Mouse (Mus musculus) kidney, postnatal 0 days (tissue): Measurements from ENCODE around the gene Tmem170. TPM values are rescaled to one million over a fixed set of nuclear protein-coding genes. Genes with fewer than 3 reads are reported as not detected.

Source experiments
- ATAC-seq: fragments of 200-750 bp; cut with Nextera tagmentation; replicated peaks from 2 replicates; pipeline ENCODE4 v1.8.0; 2017; ENCODE audit warnings: low read depth, moderate number of reproducible peaks, moderate TSS enrichment, moderate library complexity; ENCODE audit not compliant: low FRiP score
- DNase-seq: peaks from one replicate; pipeline ENCODE4 v3.0.0-alpha.2; 2016; ENCODE audit warnings: low spot score
- H3K27ac ChIP-seq: fragments of 300-500 bp; sonication (generic); 2 replicates; pipeline ENCODE4 v1.5.1; 2014; ENCODE audit warnings: mild to moderate bottlenecking
- H3K27me3 ChIP-seq: fragments of 300-500 bp; sonication (generic); 2 replicates; pipeline ENCODE4 v1.6.1; 2014; ENCODE audit warnings: low read length, mixed read lengths; ENCODE audit not compliant: insufficient read depth
- H3K36me3 ChIP-seq: fragments of 300-500 bp; sonication (generic); 2 replicates; pipeline ENCODE4 v1.6.1; 2014; ENCODE audit warnings: low read length, mixed read lengths; ENCODE audit not compliant: insufficient read depth
- H3K4me1 ChIP-seq: fragments of 300-500 bp; sonication (generic); replicated peaks from 2 replicates; pipeline ENCODE4 v1.6.1; 2014; ENCODE audit warnings: antibody characterized with exemption, low read length, mixed read lengths; ENCODE audit not compliant: insufficient read depth
- H3K4me2 ChIP-seq: fragments of 300-500 bp; sonication (generic); 2 replicates; pipeline ENCODE4 v1.6.1; 2014; ENCODE audit warnings: mild to moderate bottlenecking, low read length, moderate library complexity, mixed read lengths
- H3K4me3 ChIP-seq: fragments of 300-500 bp; sonication (generic); replicated peaks from 2 replicates; pipeline ENCODE4 v1.5.1; 2014; ENCODE audit warnings: low read depth, low read length
- H3K9ac ChIP-seq: fragments of 300-500 bp; sonication (generic); 2 replicates; pipeline ENCODE4 v1.6.1; 2014; ENCODE audit warnings: low read depth, low read length
- H3K9me3 ChIP-seq: fragments of 300-500 bp; sonication (generic); replicated peaks from 2 replicates; pipeline ENCODE4 v1.6.1; 2016; ENCODE audit warnings: low read length, inconsistent platforms, mixed read lengths
- CTCF ChIP-seq: IDR thresholded peaks from 2 replicates; pipeline ENCODE4 v1.5.1; 2016; ENCODE audit warnings: antibody characterized with exemption, low read depth, mild to moderate bottlenecking, moderate library complexity
- WGBS: fragments of 180-500 bp; shearing (Covaris S2); extraction: QIAGEN DNeasy Blood & Tissue Kit; methylation state at CpG from one replicate; pipeline ENCODE4 v1.1.7; 2014; 5-methylcytosine and 5-hydroxymethylcytosine counted together
- polyA plus RNA-seq: library from polyadenylated mRNA; unstranded; fragments of >200 nt; fragmentation: Nextera tagmentation; extraction: Ambion mirVana; gene quantifications from 2 replicates; pipeline ENCODE4 v1.2.1, GENCODE M21; 2015

Gene Tmem170
- polyA plus RNA-seq, result 15.1 and 15.8 TPM in 2 replicates

- peak; percentile 98 for ATAC-seq
- peak; percentile 99 for DNase-seq
- H3K36me3 ChIP-seq, result no peaks in the 10 kb centered on the region
- H3K9me3 ChIP-seq, result no peaks in the 10 kb centered on the region
- peak within 1 kb of the TSS; percentile 82 for H3K4me3 ChIP-seq
- peak within 1 kb of the TSS; percentile 75 for H3K9ac ChIP-seq
- H3K4me2 ChIP-seq, result peak within 1 kb of the TSS; percentile 84
- 0 out of 2 replicates have a peak, but pooled peaks cover 3% of the 10 kb centered on the region for H3K4me1 ChIP-seq
- WGBS, result under 1% methylated on average over 41 of the region's 53 CpGs
- peak; percentile 98 for TF ChIP-seq CTCF
- H3K27ac ChIP-seq, result peak within 1 kb of the TSS; percentile 85
- H3K27me3 ChIP-seq, result no peaks in the 10 kb centered on the region
These were observed at the start of gene Tmem170 for GRCm38 (mm10) chr8:111876355-111876948. Gene Tmem170 (minus strand): TSS chr8:111876750.

DNA sequence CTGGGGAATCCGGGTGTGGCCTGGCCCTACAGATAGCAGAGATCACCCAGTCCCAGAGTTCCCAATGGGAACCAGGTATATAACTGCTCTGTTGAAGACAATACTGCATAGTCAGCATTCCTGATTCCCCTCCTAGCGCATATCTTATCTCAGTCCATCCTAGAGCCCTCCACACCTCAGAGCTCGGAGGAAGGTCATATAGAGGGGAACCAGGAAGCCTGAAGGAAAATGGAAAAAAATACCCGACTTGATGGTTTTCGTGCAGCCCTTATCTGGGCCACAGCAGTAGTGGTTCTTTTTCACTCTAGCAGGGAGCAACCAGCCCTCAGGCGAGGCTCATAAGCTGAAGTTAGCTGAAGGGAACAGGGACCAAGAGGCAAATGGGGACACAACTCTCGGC lies 48.4 kb upstream of the Tmem170 start:
- Histone ChIP-seq H3K4me3 (no peak overlapping the region), H3K4me2 (no peak overlapping the region), H3K27me3 (no peaks in the 10 kb centered on the region), H3K27ac (no peak overlapping the region), H3K9ac (no peak overlapping the region), H3K4me1 (no peaks in the 10 kb centered on the region), H3K9me3 (no peaks in the 10 kb centered on the region), H3K36me3 (no peaks in the 10 kb centered on the region)
- DNase-seq, result no peak
- WGBS, result 71% methylated on average over 7 of the region's 7 CpGs
- no peak for ATAC-seq
- TF ChIP-seq CTCF, result no peak

- H3K9ac ChIP-seq, result no peak overlapping the region
- no peak overlapping the region for H3K4me2 ChIP-seq
- 0 out of 2 replicates have a peak, but pooled peaks have one; percentile 43 for ATAC-seq
- no peaks in the 10 kb centered on the region for H3K4me1 ChIP-seq
- DNase-seq, result peak; percentile 78
- H3K36me3 ChIP-seq, result no peaks in the 10 kb centered on the region
- no peaks in the 10 kb centered on the region for H3K27me3 ChIP-seq
- H3K9me3 ChIP-seq, result no peaks in the 10 kb centered on the region
- H3K4me3 ChIP-seq, result no peak overlapping the region
- WGBS, result 23% methylated on average over 10 of the region's 10 CpGs
- peak; percentile 72 for TF ChIP-seq CTCF
- no peak overlapping the region for H3K27ac ChIP-seq
These were observed 46.8 kb upstream of the Tmem170 start for GRCm38 (mm10) chr8:111923383-111923804.

- Histone ChIP-seq H3K27ac (no peak overlapping the region), H3K36me3 (0 out of 2 replicates have a peak, but pooled peaks cover 3% of the 10 kb centered on the region), H3K4me2 (no peak overlapping the region), H3K9me3 (no peaks in the 10 kb centered on the region), H3K4me1 (no peaks in the 10 kb centered on the region), H3K4me3 (no peak overlapping the region), H3K27me3 (no peaks in the 10 kb centered on the region), H3K9ac (no peak overlapping the region)
- TF ChIP-seq CTCF, result no peak
- 76% methylated on average over 4 of the region's 4 CpGs for WGBS
- DNase-seq, result no peak
- no peak for ATAC-seq
These were observed 44.4 kb upstream of the Tmem170 start for GRCm38 (mm10) chr8:111920971-111921370.

DNA sequence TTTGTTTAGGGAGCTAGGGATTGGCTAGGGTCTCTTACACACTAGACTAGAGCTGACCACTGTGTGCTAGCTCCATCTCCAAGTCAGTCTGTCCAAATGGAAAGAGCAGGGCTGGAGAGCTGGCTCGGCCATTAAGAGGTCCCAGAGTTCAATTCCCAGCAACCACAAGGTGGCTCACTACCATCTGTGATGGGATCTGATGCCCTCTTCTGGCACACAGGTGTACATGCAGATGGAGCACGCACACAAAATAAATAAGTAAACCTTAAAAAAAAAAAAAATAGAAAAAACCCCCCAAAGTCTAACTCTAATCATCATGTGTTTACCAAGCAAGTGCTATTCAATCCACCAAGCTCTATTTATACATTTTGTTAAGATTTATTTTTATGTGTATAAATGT lies 43.1 kb upstream of the Tmem170 start:
- 94% methylated on average over 2 of the region's 2 CpGs for WGBS

DNA sequence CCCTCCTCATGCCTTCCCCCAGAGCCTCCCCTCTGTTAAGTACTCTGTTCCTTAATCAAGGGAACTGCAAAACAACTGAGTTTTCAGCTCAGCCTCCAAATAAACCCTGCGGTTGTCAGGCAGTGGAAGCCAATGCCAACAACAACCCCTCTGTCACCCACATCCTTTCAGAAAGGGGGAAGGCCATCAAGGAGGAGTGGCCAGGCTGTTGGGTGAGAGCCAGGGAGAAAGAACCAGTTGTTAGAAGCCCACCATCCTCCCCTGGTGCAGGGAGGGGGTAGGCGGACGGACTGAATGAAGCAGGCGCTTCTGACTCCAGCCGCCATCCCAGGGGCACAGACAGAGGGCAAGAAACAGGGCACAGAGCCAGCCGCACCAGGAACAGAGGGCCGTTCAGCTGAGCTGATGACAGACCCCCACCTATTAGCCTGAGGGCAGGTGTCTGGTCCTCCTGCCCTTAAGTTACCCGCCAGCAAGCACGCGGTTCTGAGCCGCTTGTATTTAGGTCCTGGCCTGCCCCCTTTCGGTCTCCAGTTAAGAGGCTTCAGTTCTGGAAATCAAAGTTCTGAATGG lies 36.4 kb upstream of the Tmem170 start:
- H3K9ac ChIP-seq, result no peak overlapping the region
- no peaks in the 10 kb centered on the region for H3K9me3 ChIP-seq
- H3K27ac ChIP-seq, result no peak overlapping the region
- H3K4me1 ChIP-seq, result peaks cover 5% of the 10 kb centered on the region; the same call in 1 of the 2 replicates
- WGBS, result 47% methylated on average over 12 of the region's 12 CpGs
- peaks cover 10% of the 10 kb centered on the region for H3K27me3 ChIP-seq
- peak; percentile 49 for TF ChIP-seq CTCF
- H3K36me3 ChIP-seq, result 0 out of 2 replicates have a peak, but pooled peaks cover 3% of the 10 kb centered on the region
- no peak overlapping the region for H3K4me3 ChIP-seq
- no peak for ATAC-seq
- DNase-seq, result no peak
- H3K4me2 ChIP-seq, result no peak overlapping the region

More for the DNA sequence above, 43.1 kb upstream of the Tmem170 start:
- Histone ChIP-seq H3K4me1 (no peaks in the 10 kb centered on the region), H3K27ac (no peak overlapping the region), H3K9ac (no peak overlapping the region), H3K4me2 (no peak overlapping the region), H3K4me3 (no peak overlapping the region), H3K36me3 (0 out of 2 replicates have a peak, but pooled peaks cover 3% of the 10 kb centered on the region), H3K9me3 (no peaks in the 10 kb centered on the region), H3K27me3 (no peaks in the 10 kb centered on the region)
- DNase-seq (no peak), ATAC-seq (no peak)
- TF ChIP-seq CTCF, result peak; percentile 50
